Mouse (Mus musculus): ENCODE measurements around the gene Ccdc187.

GRCm38 (mm10) chr2:26231366-26231765, 63.0 kb downstream of the Ccdc187 start:
- TF ChIP-seq CTCF (conservative IDR thresholded peaks at IDR 0.05 in 1 of 2, IDR thresholded peaks at IDR 0.05 in 1 of 2; ENCODE audit: low read depth in 2 of 2, low read length in 2 of 2) (no peak), SIN3A (IDR thresholded peaks at IDR 0.05; ENCODE audit: low read length) (no peak), USF1 (IDR thresholded peaks at IDR 0.05; ENCODE audit: low read depth, low read length) (no peak), IRF4 (IDR thresholded peaks at IDR 0.05; ENCODE audit: low read depth, low read length) (no peak), ZKSCAN1 (IDR thresholded peaks at IDR 0.05; ENCODE audit: borderline replicate concordance, low read depth, low read length) (no peak), MAX (IDR thresholded peaks at IDR 0.05; ENCODE audit: low read length) (no peak), HCFC1 (IDR thresholded peaks at IDR 0.05; ENCODE audit: low read depth, low read length) (no peak), POLR2A (IDR thresholded peaks at IDR 0.05; ENCODE audit: low read depth, low read length) (no peak), TCF12 (IDR thresholded peaks at IDR 0.05; ENCODE audit: low read depth, low read length) (no peak), EP300 (IDR thresholded peaks at IDR 0.05; ENCODE audit: low read length) (no peak), USF2 (conservative IDR thresholded peaks at IDR 0.05; ENCODE audit: low read depth, low read length) (no peak), NELFE (IDR thresholded peaks at IDR 0.05; ENCODE audit: low read depth, low read length) (no peak), BHLHE40 (IDR thresholded peaks at IDR 0.05; ENCODE audit: low read depth, low read length) (no peak)

Measured in CH12.LX (cell line).